Mouse (Mus musculus): ENCODE data around the gene Ulk4.

DNA sequence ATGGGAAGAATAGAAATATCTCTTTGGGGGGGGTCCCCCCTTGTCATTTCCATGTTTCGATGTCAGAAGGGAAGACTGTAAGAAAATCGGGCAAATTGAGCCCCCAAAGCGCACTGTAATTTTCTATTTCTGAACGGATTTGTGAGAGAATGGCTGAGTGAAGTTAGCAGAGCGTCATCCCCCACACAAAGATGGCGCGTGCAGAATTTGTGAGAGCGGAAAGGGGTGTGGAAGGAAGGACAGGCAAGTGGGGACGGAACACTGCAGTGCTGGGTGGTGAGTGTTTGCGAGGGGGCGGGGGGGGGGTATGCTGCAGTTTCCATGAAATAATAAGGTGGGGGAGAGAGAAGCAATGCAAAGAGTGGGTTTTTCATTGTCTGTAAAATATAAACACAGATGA, 347.9 kb downstream of the Ulk4 start, which contains the start of gene Ctnnb1:
- TF ChIP-seq CTCF (conservative IDR thresholded peaks at IDR 0.05; ENCODE audit: low read length) = no peak
- no peak for TF ChIP-seq POU5F1 (IDR thresholded peaks at IDR 0.05; ENCODE audit: borderline replicate concordance, low read length)

Data from E14TG2a.4 (cell line).